Mouse (Mus musculus) CD4-positive naive resting alpha-beta T cell, adult 76 days (primary cell): Measurements from ENCODE around the gene Hdx. TPM values are rescaled to one million over a fixed set of nuclear protein-coding genes. Genes with fewer than 3 reads are reported as not detected.

ENCODE experiments used
- total RNA-seq: library from RNA; stranded (reverse); gene quantifications from one replicate; pipeline ENCODE4 v1.2.4, GENCODE M21; 2023

Gene Hdx
- not detected for total RNA-seq

GRCm38 (mm10) chrX:111696356-111697282, at the start of gene Hdx:
Hdx (minus strand) TSS chrX:111697079.

GRCm38 (mm10) chrX:111537859-111538258, 159.0 kb downstream of the Hdx start, which contains the start of gene Rps6ka6:
Rps6ka6 (minus strand) TSS chrX:111537959.

Other genes with a start within 250 kb of the Hdx start
- gene Rps6ka6, start 159.1 kb downstream of the Hdx start, total RNA-seq = not detected
- not detected for gene Gm45194, start 194.3 kb upstream of the Hdx start, total RNA-seq